ENCODE assay signal across 8 mouse cellular contexts in genomic region chr2:61814548-61815473, GRCm38 (mm10). TPM values are rescaled to one million over a fixed set of nuclear protein-coding genes. Genes with fewer than 3 reads are reported as not detected.
DNase-seq lines count a peak whose midpoint lies in the region; ATAC-seq and TF ChIP-seq lines count a peak whose summit lies in the region.

No protein-coding gene starts in this region.

- H3K27me3 ChIP-seq in limb, embryonic 12.5 days: peaks cover 49% of the 10 kb centered on the region

- H3K9ac ChIP-seq in limb, embryonic 12.5 days (replicated peaks): peak overlapping the region; percentile 72

- H3K27ac ChIP-seq in limb, embryonic 12.5 days: peak overlapping the region; percentile 76; the same call in 1 of the 2 replicates
- H3K27ac ChIP-seq in olfactory bulb, adult 2 months (ENCODE audit: insufficient read depth, low read depth, low read length): no peak overlapping the region

- intact Hi-C loops in heart, postnatal 14 days (cut with DNase I): no loop called here

- no peak for TF ChIP-seq CTCF in olfactory bulb, adult 2 months (IDR thresholded peaks at IDR 0.05; ENCODE audit: insufficient read depth, low read depth, low read length)

- peaks cover 7% of the 10 kb centered on the region; the same call in 1 of the 2 replicates for H3K4me1 ChIP-seq in limb, embryonic 12.5 days (replicated peaks)
- H3K4me1 ChIP-seq in olfactory bulb, adult 2 months (ENCODE audit: control insufficient read depth, insufficient read depth, low read length): peaks cover 19% of the 10 kb centered on the region

- 1% methylated on average over 39 of the region's 50 CpGs for WGBS in limb, embryonic 12.5 days
- 4% methylated on average over 50 of the region's 50 CpGs for WGBS in olfactory bulb, adult 2 months

- peak; percentile 66 for ATAC-seq in limb, embryonic 12.5 days (ENCODE audit: insufficient number of reproducible peaks, insufficient read depth, low FRiP score, low TSS enrichment, low read depth)

- H3K9me3 ChIP-seq in limb, embryonic 12.5 days: no peaks in the 10 kb centered on the region

- H3K4me3 ChIP-seq in limb, embryonic 12.5 days (replicated peaks): peak overlapping the region; percentile 43
- H3K4me3 ChIP-seq in olfactory bulb, adult 2 months (ENCODE audit: insufficient read depth, low read depth, low read length): peak overlapping the region; percentile 43

- H3K36me3 ChIP-seq in limb, embryonic 12.5 days: no peaks in the 10 kb centered on the region

- TF ChIP-seq POLR2A in olfactory bulb, adult 2 months (IDR thresholded peaks at IDR 0.05; ENCODE audit: insufficient read depth, low read depth, low read length): no peak

- peak overlapping the region; percentile 72 for H3K4me2 ChIP-seq in limb, embryonic 12.5 days

- DNase-seq in cerebellum, adult 11-12 months: peak; percentile 19
- no peak for DNase-seq in cerebellum, adult 8-10 months
- DNase-seq in thymus, postnatal 25 days: peak; percentile 5
- no peak for DNase-seq in thymus, postnatal 10 days (ENCODE audit: low spot score in 2 of 2)
- DNase-seq in heart, postnatal 14 days: peak; percentile 33 to 39
- DNase-seq in spleen, postnatal 36 days (ENCODE audit: low spot score in 2 of 2): no peak

RNA-seq across cellular contexts. Expression of gene Tbr1, which starts 12.1 kb away (rescaled TPM):
- total RNA-seq in heart, postnatal 14 days (2021): not detected
- 0.15 and 0.19 TPM in 2 replicates for polyA plus RNA-seq in limb, embryonic 12.5 days (2016; fragmentation: Nextera tagmentation; extraction: Ambion mirVana)
- not detected in 2 replicates for polyA plus RNA-seq in olfactory bulb, adult 2 months (2012; ENCODE audit: insufficient read depth, insufficient read length, low replicate concordance, missing spikeins)

Comparison
In these comparisons a context has a peak if more than half of its experiments do, and no peak if none do; other contexts are left out.
1. DNase-seq: peak in cerebellum, adult 11-12 months (single experiment), thymus, postnatal 25 days (single experiment) and heart, postnatal 14 days (2 of 2); none in cerebellum, adult 8-10 months (single experiment), thymus, postnatal 10 days (0 of 2) and spleen, postnatal 36 days (0 of 2).